In the genomic region with DNA sequence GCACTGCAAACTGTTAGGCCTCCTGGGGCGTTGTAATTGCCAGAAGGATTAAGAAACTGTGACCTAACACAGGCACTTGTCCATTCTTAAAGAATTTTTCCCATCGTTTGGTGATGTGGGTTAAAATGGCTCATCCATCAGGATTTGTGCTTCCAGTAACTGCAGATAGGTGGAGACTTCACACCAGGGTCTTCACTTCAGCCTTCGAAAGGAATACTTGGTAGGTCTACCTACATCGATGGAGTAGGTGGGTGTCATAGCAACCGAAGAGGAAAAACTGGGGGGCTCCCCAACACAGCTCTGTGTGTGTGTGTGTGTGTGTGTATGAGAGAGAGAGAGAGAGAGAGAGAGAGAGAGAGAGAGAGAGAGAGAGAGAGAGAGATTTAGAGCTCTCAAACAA, we compare ENCODE assay signal across 11 mouse cellular contexts.
DNase-seq lines count a peak whose midpoint lies in the region; ATAC-seq lines count a peak whose summit lies in the region.
"Had no signal": no experiment of that assay in that cellular context is flagged by ENCODE, and none has a peak within 500 bp of the region (broad histone marks: within the 10 kb centered on the region; RNA-seq: fewer than 3 reads in every experiment).

No protein-coding gene starts in this region.

- peak; percentile 59 for DNase-seq in embryo, embryonic 10 days (ENCODE audit: low spot score)
- DNase-seq in embryo, embryonic 9.5 days (ENCODE audit: extremely low spot score), result no peak
- DNase-seq in layer of hippocampus, postnatal 14 days (ENCODE audit: low spot score in 2 of 2), result peak; percentile 43 to 69
- DNase-seq in layer of hippocampus, adult 9-10 months (ENCODE audit: low spot score), result no peak
- DNase-seq in ES-CJ7 (ENCODE audit: low read depth, low spot score), result peak; percentile 55
- no peak for DNase-seq in right cerebral cortex, adult 18-20 months
- DNase-seq: adrenal gland, adult 8-10 months had no signal

- H3K9ac ChIP-seq in hindbrain, embryonic 13.5 days, result no peak overlapping the region
- H3K9ac ChIP-seq: embryonic facial prominence, embryonic 13.5 days; heart, embryonic 13.5 days had no signal

- no peaks in the 10 kb centered on the region for H3K36me3 ChIP-seq in hindbrain, embryonic 13.5 days
- H3K36me3 ChIP-seq: embryonic facial prominence, embryonic 13.5 days; heart, embryonic 13.5 days had no signal

- H3K4me1 ChIP-seq in hindbrain, embryonic 13.5 days (replicated peaks), result peaks cover 23% of the 10 kb centered on the region

- no peak overlapping the region for H3K4me2 ChIP-seq in hindbrain, embryonic 13.5 days

- no peaks in the 10 kb centered on the region for H3K27me3 ChIP-seq in hindbrain, embryonic 13.5 days
- H3K27me3 ChIP-seq: embryonic facial prominence, embryonic 13.5 days; heart, embryonic 13.5 days had no signal

- no peaks in the 10 kb centered on the region for H3K9me3 ChIP-seq in hindbrain, embryonic 13.5 days
- H3K9me3 ChIP-seq: embryonic facial prominence, embryonic 13.5 days had no signal

- 37% methylated on average over 5 of the region's 5 CpGs for WGBS in hindbrain, embryonic 13.5 days

- peak; percentile 72 for ATAC-seq in hindbrain, embryonic 13.5 days (ENCODE audit: low FRiP score)
- ATAC-seq in activated CD4-positive, CD25-positive, alpha-beta regulatory T cell, adult 4 months, result no peak

- H3K27ac ChIP-seq in hindbrain, embryonic 13.5 days, result no peak overlapping the region
- H3K27ac ChIP-seq: heart, embryonic 13.5 days had no signal

- H3K4me3 ChIP-seq in hindbrain, embryonic 13.5 days, result no peak overlapping the region
- H3K4me3 ChIP-seq: embryonic facial prominence, embryonic 13.5 days; heart, embryonic 13.5 days had no signal

Comparison
In these comparisons a context has a peak if more than half of its experiments do, and no peak if none do; other contexts are left out.
1. DNase-seq: peak in embryo, embryonic 10 days (single experiment), layer of hippocampus, postnatal 14 days (2 of 2) and ES-CJ7 (single experiment); none in embryo, embryonic 9.5 days (single experiment), layer of hippocampus, adult 9-10 months (single experiment) and right cerebral cortex, adult 18-20 months (single experiment).